Mouse (Mus musculus) midbrain, postnatal 0 days (tissue): ENCODE data around the gene Ajap1. TPM values are rescaled to one million over a fixed set of nuclear protein-coding genes. Genes with fewer than 3 reads are reported as not detected.

Source experiments
- ATAC-seq: fragments of 200-750 bp; cut with Nextera tagmentation; 2 replicates; pipeline ENCODE4 v1.8.0; 2017; ENCODE audit warnings: moderate number of reproducible peaks, mild to moderate bottlenecking, moderate TSS enrichment, moderate library complexity; ENCODE audit not compliant: low FRiP score
- DNase-seq: peaks from one replicate; pipeline ENCODE4 v3.0.0-alpha.2; 2015; ENCODE audit warnings: low spot score
- H3K27ac ChIP-seq: fragments of 300-500 bp; sonication (generic); 2 replicates; pipeline ENCODE4 v1.5.1; 2014; ENCODE audit warnings: low read depth, mild to moderate bottlenecking, low read length, mixed read lengths
- H3K27me3 ChIP-seq: fragments of 300-500 bp; sonication (generic); 2 replicates; pipeline ENCODE4 v1.6.1; 2014; ENCODE audit warnings: low read length, control low read depth, mixed read lengths; ENCODE audit not compliant: insufficient read depth
- H3K36me3 ChIP-seq: fragments of 300-500 bp; sonication (generic); 2 replicates; pipeline ENCODE4 v1.6.1; 2014; ENCODE audit warnings: low read length, control low read depth, mixed read lengths; ENCODE audit not compliant: insufficient read depth
- H3K4me1 ChIP-seq: fragments of 300-500 bp; sonication (generic); 2 replicates; pipeline ENCODE4 v1.6.1; 2014; ENCODE audit warnings: mild to moderate bottlenecking, control low read depth, antibody characterized with exemption, low read length, mixed read lengths; ENCODE audit not compliant: insufficient read depth
- H3K4me2 ChIP-seq: fragments of 300-500 bp; sonication (generic); 2 replicates; pipeline ENCODE4 v1.6.1; 2014; ENCODE audit warnings: low read depth, mild to moderate bottlenecking, low read length, mixed read lengths; ENCODE audit not compliant: poor library complexity, severe bottlenecking
- H3K4me3 ChIP-seq: fragments of 300-500 bp; sonication (generic); 2 replicates; pipeline ENCODE4 v1.5.1; 2014; ENCODE audit warnings: low read depth, mild to moderate bottlenecking, low read length, moderate library complexity
- H3K9ac ChIP-seq: fragments of 300-500 bp; sonication (generic); replicated peaks from 2 replicates; pipeline ENCODE4 v1.6.1; 2014; ENCODE audit warnings: mild to moderate bottlenecking, low read length, moderate library complexity, mixed read lengths; ENCODE audit not compliant: poor library complexity, severe bottlenecking
- H3K9me3 ChIP-seq: fragments of 300-500 bp; sonication (generic); 2 replicates; pipeline ENCODE4 v1.6.1; 2016; ENCODE audit warnings: low read length, control low read depth
- CTCF ChIP-seq: IDR thresholded peaks from 2 replicates; pipeline ENCODE4 v1.5.1; 2016; ENCODE audit warnings: antibody characterized with exemption, mild to moderate bottlenecking
- WGBS: fragments of 180-500 bp; shearing (Covaris S2); extraction: QIAGEN DNeasy Blood & Tissue Kit; methylation state at CpG from one replicate; pipeline ENCODE4 v1.1.7; 2014; 5-methylcytosine and 5-hydroxymethylcytosine counted together
- polyA plus RNA-seq: library from polyadenylated mRNA; unstranded; fragments of >200 nt; fragmentation: Nextera tagmentation; extraction: Ambion mirVana; gene quantifications from 2 replicates; pipeline ENCODE4 v1.2.1, GENCODE M21; 2015
- total RNA-seq: library from RNA; depleted of rRNA; stranded (reverse); fragments of >200 nt; gene quantifications from 2 replicates; pipeline ENCODE4 v1.2.3, GENCODE M21; 2014; rRNA removed

Gene Ajap1
- total RNA-seq = 74.8 and 80.8 TPM in 2 replicates
- 29.5 and 33.7 TPM in 2 replicates for polyA plus RNA-seq

GRCm38 (mm10) chr4:153482459-153483338 lies at the start of gene Ajap1:
Ajap1 (minus strand) TSS chr4:153482811.
- WGBS = under 1% methylated on average over 76 of the region's 114 CpGs

GRCm38 (mm10) chr4:153530536-153530935 lies 47.9 kb upstream of the Ajap1 start:
- H3K36me3 ChIP-seq = no peaks in the 10 kb centered on the region
- H3K4me2 ChIP-seq = no peak overlapping the region
- TF ChIP-seq CTCF = no peak
- WGBS = 70% methylated on average over 14 of the region's 14 CpGs
- no peaks in the 10 kb centered on the region for H3K4me1 ChIP-seq
- H3K27me3 ChIP-seq = no peaks in the 10 kb centered on the region
- H3K4me3 ChIP-seq = no peak overlapping the region
- no peak for DNase-seq
- no peaks in the 10 kb centered on the region for H3K9me3 ChIP-seq
- no peak for ATAC-seq
- H3K27ac ChIP-seq = no peak overlapping the region
- no peak overlapping the region for H3K9ac ChIP-seq

More at GRCm38 (mm10) chr4:153482459-153483338, at the start of gene Ajap1:
- H3K27ac ChIP-seq = peak within 1 kb of the TSS; percentile 75
- H3K4me3 ChIP-seq = peak within 1 kb of the TSS; percentile 79
- H3K4me2 ChIP-seq = peak within 1 kb of the TSS; percentile 87
- H3K9me3 ChIP-seq = no peaks in the 10 kb centered on the region
- 0 out of 2 replicates have a peak, but pooled peaks cover 7% of the 10 kb centered on the region for H3K27me3 ChIP-seq
- H3K36me3 ChIP-seq = no peaks in the 10 kb centered on the region
- peak; percentile 36 for ATAC-seq
- no peak for TF ChIP-seq CTCF
- peak; percentile 74 for DNase-seq
- peaks cover 19% of the 10 kb centered on the region; the same call in 1 of the 2 replicates for H3K4me1 ChIP-seq
- H3K9ac ChIP-seq = peak within 1 kb of the TSS; percentile 84

DNA sequence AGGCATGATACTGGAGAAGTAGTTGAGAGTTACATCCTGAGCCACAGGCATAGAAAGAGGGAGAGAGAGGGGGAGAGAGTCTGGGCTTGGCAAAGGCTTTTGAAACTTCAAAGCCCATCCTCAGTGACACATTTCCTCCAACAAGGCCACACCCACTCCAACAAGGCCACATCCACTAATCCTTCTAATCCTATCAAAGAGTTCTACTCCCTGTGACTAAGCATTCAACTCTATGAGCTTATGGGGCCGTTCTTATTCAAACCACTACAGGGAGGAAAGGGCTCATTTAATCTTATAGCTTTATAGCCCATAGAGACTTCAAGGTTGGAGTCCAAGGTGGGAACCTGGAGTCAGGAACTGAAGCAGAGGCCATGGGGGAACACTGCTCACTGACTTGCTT lies 39.0 kb upstream of the Ajap1 start:
- Histone ChIP-seq H3K27ac (no peak overlapping the region), H3K36me3 (no peaks in the 10 kb centered on the region), H3K4me3 (no peak overlapping the region), H3K9ac (no peak overlapping the region), H3K27me3 (no peaks in the 10 kb centered on the region), H3K4me2 (no peak overlapping the region), H3K4me1 (no peaks in the 10 kb centered on the region), H3K9me3 (no peaks in the 10 kb centered on the region)
- DNase-seq (no peak), ATAC-seq (no peak)
- 6% methylated on average over 1 of the region's 1 CpGs for WGBS
- no peak for TF ChIP-seq CTCF

DNA sequence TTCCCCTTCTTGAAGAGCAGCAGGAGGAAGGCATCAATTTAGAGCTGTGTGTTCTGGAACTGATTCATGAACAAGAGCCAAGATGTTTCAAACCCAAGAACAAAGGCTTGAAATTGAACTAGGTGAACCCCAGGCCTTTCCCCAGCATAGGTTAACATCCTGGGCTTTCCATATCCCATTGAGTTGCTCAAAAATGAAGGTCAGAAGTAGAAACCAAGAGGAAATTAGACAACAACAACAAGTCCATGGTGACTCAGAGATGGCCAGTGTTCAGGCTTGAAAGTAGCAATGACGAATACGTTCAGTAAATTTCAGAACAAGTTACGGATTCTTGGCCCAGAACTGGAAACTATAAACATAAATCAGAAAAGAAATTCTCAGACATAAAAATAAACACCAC lies 37.3 kb upstream of the Ajap1 start:
- DNase-seq (no peak), ATAC-seq (no peak)
- Histone ChIP-seq H3K9me3 (no peaks in the 10 kb centered on the region), H3K4me2 (no peak overlapping the region), H3K36me3 (no peaks in the 10 kb centered on the region), H3K27me3 (no peaks in the 10 kb centered on the region), H3K4me3 (no peak overlapping the region), H3K4me1 (no peaks in the 10 kb centered on the region), H3K9ac (no peak overlapping the region), H3K27ac (no peak overlapping the region)
- 94% methylated on average over 3 of the region's 3 CpGs for WGBS
- TF ChIP-seq CTCF = no peak

- Histone ChIP-seq H3K27me3 (no peaks in the 10 kb centered on the region), H3K9me3 (no peaks in the 10 kb centered on the region), H3K4me1 (no peaks in the 10 kb centered on the region), H3K4me2 (no peak overlapping the region), H3K36me3 (no peaks in the 10 kb centered on the region), H3K4me3 (no peak overlapping the region), H3K27ac (no peak overlapping the region), H3K9ac (no peak overlapping the region)
- WGBS = 85% methylated on average over 1 of the region's 1 CpGs
- TF ChIP-seq CTCF = no peak
- DNase-seq = no peak
- ATAC-seq = no peak
These were observed 36.7 kb upstream of the Ajap1 start for GRCm38 (mm10) chr4:153519289-153519688.

GRCm38 (mm10) chr4:153515786-153516185 lies 33.2 kb upstream of the Ajap1 start:
- Histone ChIP-seq H3K4me3 (no peak overlapping the region), H3K27me3 (no peaks in the 10 kb centered on the region), H3K27ac (no peak overlapping the region), H3K4me2 (no peak overlapping the region), H3K9ac (no peak overlapping the region), H3K36me3 (no peaks in the 10 kb centered on the region), H3K9me3 (no peaks in the 10 kb centered on the region), H3K4me1 (no peaks in the 10 kb centered on the region)
- no peak for TF ChIP-seq CTCF
- 47% methylated on average over 10 of the region's 10 CpGs for WGBS
- ATAC-seq (no peak), DNase-seq (no peak)
